ENCODE assay signal across 13 mouse cellular contexts in the genomic region with DNA sequence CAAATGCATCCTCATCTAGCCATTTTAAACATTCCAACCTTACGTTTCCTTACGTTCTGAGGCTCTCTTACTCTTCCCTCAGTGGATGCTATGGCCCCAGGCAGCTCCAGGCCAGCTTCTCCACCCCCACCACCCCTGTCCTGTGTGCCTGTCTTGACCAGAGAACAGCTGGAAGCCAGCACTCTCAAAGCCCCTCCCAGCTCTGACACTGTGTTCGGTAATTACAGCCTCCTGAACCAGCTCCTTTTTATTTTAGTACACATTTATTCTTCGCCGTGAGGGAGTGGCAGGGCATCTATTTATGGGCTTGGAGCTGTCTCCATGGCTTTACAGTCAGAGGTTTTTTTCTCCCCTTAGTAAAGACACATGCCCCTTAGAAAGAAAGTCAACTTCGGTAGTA.
A peak's percentile ranks its signal among the peaks of the same experiment; 100 is the strongest.
DNase-seq lines count a peak whose midpoint lies in the region; ATAC-seq and TF ChIP-seq lines count a peak whose summit lies in the region.
"Had no signal": no experiment of that assay in that cellular context is flagged by ENCODE, and none has a peak within 500 bp of the region (broad histone marks: within the 10 kb centered on the region; RNA-seq: fewer than 3 reads in every experiment).

No protein-coding gene starts in this region.

- TF ChIP-seq CTCF in kidney, adult 2 months (conservative IDR thresholded peaks at IDR 0.05; ENCODE audit: insufficient read depth, insufficient read length, low read depth, low read length): no peak

- no peaks in the 10 kb centered on the region for H3K9me3 ChIP-seq in forebrain, embryonic 15.5 days
- H3K9me3 ChIP-seq in forebrain, embryonic 14.5 days (replicated peaks; ENCODE audit: control insufficient read depth, low read length): no peaks in the 10 kb centered on the region
- H3K9me3 ChIP-seq in intestine, embryonic 16.5 days (ENCODE audit: control insufficient read depth, low read length): no peaks in the 10 kb centered on the region
- H3K9me3 ChIP-seq: lung, embryonic 15.5 days; midbrain, embryonic 15.5 days had no signal

- 0 out of 2 replicates have a peak, but pooled peaks have one; percentile 30 for ATAC-seq in forebrain, embryonic 15.5 days (replicated peaks)
- ATAC-seq in forebrain, embryonic 14.5 days: no peak
- peak; percentile 40; the same call in 1 of the 2 replicates for ATAC-seq in intestine, embryonic 16.5 days
- ATAC-seq in CD4-positive, CD25-positive, alpha-beta regulatory T cell, adult 4 months: no peak
- ATAC-seq: midbrain, embryonic 15.5 days had no signal

- 0 out of 2 replicates have a peak overlapping the region, but pooled peaks have one; percentile 27 for H3K27ac ChIP-seq in forebrain, embryonic 15.5 days (replicated peaks)
- H3K27ac ChIP-seq in forebrain, embryonic 14.5 days (ENCODE audit: low read depth, low read length): no peak overlapping the region
- no peak overlapping the region for H3K27ac ChIP-seq in kidney, adult 2 months (ENCODE audit: insufficient read depth, low read depth, low read length)
- H3K27ac ChIP-seq in intestine, embryonic 16.5 days (ENCODE audit: low read length): no peak overlapping the region
- H3K27ac ChIP-seq: lung, embryonic 15.5 days; midbrain, embryonic 15.5 days had no signal

- no peak for TF ChIP-seq POLR2A in kidney, adult 2 months (IDR thresholded peaks at IDR 0.05; ENCODE audit: low read depth, low read length)

- no peak overlapping the region for H3K4me3 ChIP-seq in forebrain, embryonic 15.5 days
- H3K4me3 ChIP-seq in forebrain, embryonic 14.5 days (ENCODE audit: low read depth, low read length): no peak overlapping the region
- no peak overlapping the region for H3K4me3 ChIP-seq in kidney, adult 2 months (ENCODE audit: insufficient read depth, low read depth, low read length)
- H3K4me3 ChIP-seq in intestine, embryonic 16.5 days (ENCODE audit: low read length): no peak overlapping the region
- H3K4me3 ChIP-seq: lung, embryonic 15.5 days; midbrain, embryonic 15.5 days had no signal

- peaks cover 10% of the 10 kb centered on the region; the same call in 1 of the 2 replicates for H3K36me3 ChIP-seq in forebrain, embryonic 15.5 days
- H3K36me3 ChIP-seq in forebrain, embryonic 14.5 days (ENCODE audit: control insufficient read depth, insufficient read depth, low read length): peaks cover 17% of the 10 kb centered on the region; the same call in 1 of the 2 replicates
- no peaks in the 10 kb centered on the region for H3K36me3 ChIP-seq in kidney, adult 2 months (ENCODE audit: control insufficient read depth, insufficient read depth, low read length)
- no peaks in the 10 kb centered on the region for H3K36me3 ChIP-seq in intestine, embryonic 16.5 days (ENCODE audit: control insufficient read depth, insufficient read depth, low read length)
- H3K36me3 ChIP-seq: midbrain, embryonic 15.5 days had no signal

- H3K27me3 ChIP-seq in forebrain, embryonic 15.5 days: no peaks in the 10 kb centered on the region
- H3K27me3 ChIP-seq in forebrain, embryonic 14.5 days (replicated peaks; ENCODE audit: control insufficient read depth, insufficient read depth, low read length): no peaks in the 10 kb centered on the region
- no peaks in the 10 kb centered on the region for H3K27me3 ChIP-seq in kidney, adult 2 months (replicated peaks; ENCODE audit: control insufficient read depth, insufficient read depth, low read length)
- H3K27me3 ChIP-seq in intestine, embryonic 16.5 days (replicated peaks; ENCODE audit: control insufficient read depth, insufficient read depth, low read length): no peaks in the 10 kb centered on the region
- H3K27me3 ChIP-seq: lung, embryonic 15.5 days; midbrain, embryonic 15.5 days had no signal

- WGBS in forebrain, embryonic 15.5 days: 41% methylated on average over 6 of the region's 6 CpGs
- WGBS in forebrain, embryonic 14.5 days: 52% methylated on average over 6 of the region's 6 CpGs
- WGBS in kidney, adult 2 months: 58% methylated on average over 6 of the region's 6 CpGs
- WGBS in intestine, embryonic 16.5 days: 37% methylated on average over 6 of the region's 6 CpGs

- DNase-seq in forebrain, embryonic 14.5 days (ENCODE audit: low spot score): no peak
- DNase-seq in kidney, postnatal 14 days: peak; percentile 39
- DNase-seq in kidney, adult 2 months: no peak
- peak; percentile 43 for DNase-seq in R1 (ENCODE audit: low read depth, low spot score)
- no peak for DNase-seq in urinary bladder, adult 18-20 months (ENCODE audit: low spot score in 2 of 2)
- DNase-seq: adrenal gland, postnatal 14 days; cerebellum, postnatal 10 days; gastrocnemius, postnatal 14 days had no signal

- H3K4me1 ChIP-seq in forebrain, embryonic 15.5 days: peaks cover 26% of the 10 kb centered on the region
- H3K4me1 ChIP-seq in forebrain, embryonic 14.5 days (ENCODE audit: control insufficient read depth, insufficient read depth, low read length): peaks cover 9% of the 10 kb centered on the region; the same call in 1 of the 2 replicates
- 0 out of 2 replicates have a peak, but pooled peaks cover 6% of the 10 kb centered on the region for H3K4me1 ChIP-seq in kidney, adult 2 months (ENCODE audit: control insufficient read depth, insufficient read depth, low read length)
- peaks cover 18% of the 10 kb centered on the region for H3K4me1 ChIP-seq in intestine, embryonic 16.5 days (ENCODE audit: control insufficient read depth, insufficient read depth, low read length)
- H3K4me1 ChIP-seq: midbrain, embryonic 15.5 days had no signal

- no peak overlapping the region for H3K9ac ChIP-seq in forebrain, embryonic 15.5 days (replicated peaks)
- no peak overlapping the region for H3K9ac ChIP-seq in forebrain, embryonic 14.5 days (ENCODE audit: low read length)
- H3K9ac ChIP-seq in intestine, embryonic 16.5 days (ENCODE audit: low read depth, low read length): no peak overlapping the region
- H3K9ac ChIP-seq: lung, embryonic 15.5 days; midbrain, embryonic 15.5 days had no signal

- no peak overlapping the region for H3K4me2 ChIP-seq in forebrain, embryonic 15.5 days (replicated peaks)
- H3K4me2 ChIP-seq in forebrain, embryonic 14.5 days (ENCODE audit: low read length): no peak overlapping the region
- H3K4me2 ChIP-seq in intestine, embryonic 16.5 days (ENCODE audit: low read depth, low read length): no peak overlapping the region
- H3K4me2 ChIP-seq: lung, embryonic 15.5 days; midbrain, embryonic 15.5 days had no signal

Comparison
In these comparisons a context has a peak if more than half of its experiments do, and no peak if none do; other contexts are left out.
1. ATAC-seq: peak in forebrain, embryonic 15.5 days (single experiment) and intestine, embryonic 16.5 days (single experiment); none in forebrain, embryonic 14.5 days (single experiment) and CD4-positive, CD25-positive, alpha-beta regulatory T cell, adult 4 months (single experiment).
2. DNase-seq: peak in kidney, postnatal 14 days (single experiment) and R1 (single experiment); none in forebrain, embryonic 14.5 days (single experiment), kidney, adult 2 months (single experiment) and urinary bladder, adult 18-20 months (0 of 2).